Mouse (Mus musculus) C2C12 (cell line): ENCODE measurements around the gene Cxcl16.

Experiments
- CTCF ChIP-seq: IDR thresholded peaks from one replicate; pipeline ENCODE4 v1.5.1; 2011; ENCODE audit not compliant: control insufficient read depth, insufficient read depth, insufficient read length
- MAX ChIP-seq: IDR thresholded peaks from one replicate; pipeline ENCODE4 v1.6.1; 2011; ENCODE audit warnings: mild to moderate bottlenecking, control low read depth
- MYOG ChIP-seq: IDR thresholded peaks from one replicate; pipeline ENCODE4 v1.6.1; 2011; ENCODE audit not compliant: control insufficient read depth, insufficient read length; ENCODE audit errors: extremely low read depth

DNA sequence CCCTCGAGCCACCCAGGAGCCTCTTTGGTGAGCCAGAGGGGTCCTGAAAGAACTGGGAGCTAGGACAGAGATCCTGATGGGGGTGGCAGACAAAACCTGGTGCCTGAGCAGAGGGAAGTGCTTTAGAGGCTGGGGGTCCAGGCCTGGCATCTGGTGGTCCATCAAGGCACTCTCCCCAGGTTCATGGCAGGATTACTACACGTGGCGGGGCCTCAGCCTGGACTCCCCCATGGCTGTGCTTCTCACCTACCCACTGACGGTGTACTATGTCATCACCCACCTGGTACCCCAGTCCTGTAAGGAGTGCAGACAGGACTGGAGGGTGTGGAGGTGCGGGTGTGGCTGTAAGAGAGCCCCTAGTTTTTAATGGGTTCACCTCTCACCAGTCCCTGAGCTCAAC is 4.2 kb upstream of the Cxcl16 start:
- TF ChIP-seq CTCF = no peak
- no peak for TF ChIP-seq MYOG
- TF ChIP-seq MAX = no peak
